Mouse (Mus musculus) embryo, embryonic 11 days (tissue): ENCODE results near the gene Mapkap1.
"Not testable (repeated sequence)": the region's sequence is repeated elsewhere in the genome, so short reads cannot be mapped to it uniquely, and the experiment has no call there.

Experiments used
- DNase-seq: peaks from one replicate; pipeline ENCODE4 v3.0.0-alpha.2; 2015

The Mapkap1 gene

GRCm38 (mm10) chr2:34432887-34433286 lies 26.3 kb downstream of the Mapkap1 start:
- not testable (repeated sequence) for DNase-seq

DNA sequence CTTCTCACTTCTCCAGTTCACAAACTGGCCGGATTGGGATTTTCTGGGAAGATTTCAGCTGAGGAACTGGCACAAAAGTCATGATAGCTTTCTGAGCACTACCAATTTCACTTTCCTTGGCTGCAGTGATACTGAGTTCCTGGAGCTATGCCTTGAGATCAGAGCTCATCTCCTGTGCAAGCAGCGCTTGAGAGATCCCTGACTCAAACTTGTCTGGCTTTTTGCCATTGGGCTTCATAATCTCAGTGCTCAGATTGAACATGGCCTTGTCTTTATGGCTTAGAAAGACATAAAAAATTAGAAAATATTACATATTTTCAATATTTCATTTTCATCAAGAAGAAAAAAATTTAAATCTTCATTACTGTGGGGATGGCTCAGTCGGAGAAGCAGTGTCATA lies 29.8 kb downstream of the Mapkap1 start:
- DNase-seq: no peak

DNA sequence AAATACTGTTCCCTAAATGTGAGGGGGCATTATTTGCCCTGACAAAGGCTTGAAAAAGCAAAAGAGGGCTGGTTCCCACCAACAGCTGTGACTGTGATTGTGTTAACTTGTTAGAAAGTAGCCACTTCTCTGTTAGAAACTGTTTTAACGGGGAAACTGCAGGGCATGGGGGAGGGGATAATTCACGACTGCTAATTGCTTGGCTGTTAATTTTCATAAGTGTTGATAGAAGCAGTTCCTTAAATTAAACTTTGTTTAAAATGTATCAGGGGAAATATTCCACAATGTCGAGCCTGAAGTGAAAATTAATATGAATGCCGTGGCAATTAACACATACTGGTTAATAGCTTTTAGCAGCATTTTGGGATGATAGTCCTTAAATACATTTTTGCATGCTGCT lies 42.2 kb downstream of the Mapkap1 start:
- DNase-seq: no peak

DNA sequence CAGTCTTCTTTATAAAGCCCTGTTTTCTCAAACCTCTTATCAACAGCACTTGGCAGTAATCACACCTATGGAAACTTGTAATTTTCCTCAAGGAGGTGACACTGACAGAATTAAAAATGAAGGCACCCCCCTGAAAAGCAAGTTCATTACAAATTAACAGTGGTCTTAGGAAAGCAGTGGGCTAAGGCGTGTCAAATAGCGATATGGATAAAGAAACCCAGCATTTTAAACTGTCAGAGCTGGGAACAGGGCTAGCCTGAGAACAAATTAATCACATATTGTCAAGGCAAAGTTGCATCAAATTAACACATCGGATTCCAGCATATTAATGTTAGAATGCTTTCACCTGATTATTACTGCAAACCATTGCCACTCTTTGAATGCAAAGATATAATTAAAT lies 55.9 kb downstream of the Mapkap1 start:
- no peak for DNase-seq

- no peak for DNase-seq
Measured at GRCm38 (mm10) chr2:34468559-34469141, 62.1 kb downstream of the Mapkap1 start.

DNA sequence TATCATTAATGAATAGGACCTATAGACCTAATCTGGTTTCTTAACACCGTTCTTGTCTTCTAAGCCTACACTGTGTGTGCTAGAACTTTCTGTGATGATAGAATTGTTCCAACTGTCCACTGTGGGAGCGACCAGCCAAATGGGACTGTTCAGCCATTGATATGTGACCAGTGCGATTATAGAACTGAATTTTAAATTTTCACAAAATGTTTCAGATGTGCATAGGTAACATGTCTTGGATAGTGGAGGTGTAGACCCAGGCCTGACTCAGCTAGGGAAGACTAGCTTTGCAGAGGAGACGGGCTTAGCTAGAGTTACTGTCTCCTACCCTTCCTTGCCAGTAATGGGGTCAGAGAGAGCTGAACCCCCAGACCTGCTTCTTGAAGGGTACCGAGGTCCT lies 62.8 kb downstream of the Mapkap1 start:
- no peak for DNase-seq

DNA sequence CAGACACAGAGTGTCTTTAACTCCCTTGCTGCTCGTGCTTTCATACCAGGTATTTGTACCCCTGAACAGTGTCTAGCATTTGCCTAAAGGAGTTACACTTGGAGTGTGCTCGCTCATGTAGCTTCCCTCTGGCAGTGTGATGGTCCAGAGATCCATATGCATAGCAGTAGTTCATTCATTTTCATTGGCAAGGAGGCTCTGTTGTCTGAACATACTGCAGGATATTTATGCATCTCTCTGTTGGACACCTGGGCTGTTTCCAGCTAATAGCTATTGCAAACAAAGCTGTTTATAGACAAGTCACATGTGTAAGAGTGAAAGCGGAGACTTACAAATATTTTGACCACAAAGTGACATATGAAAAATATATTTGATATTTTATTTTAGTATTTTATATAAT lies 67.2 kb downstream of the Mapkap1 start:
- no peak for DNase-seq

DNA sequence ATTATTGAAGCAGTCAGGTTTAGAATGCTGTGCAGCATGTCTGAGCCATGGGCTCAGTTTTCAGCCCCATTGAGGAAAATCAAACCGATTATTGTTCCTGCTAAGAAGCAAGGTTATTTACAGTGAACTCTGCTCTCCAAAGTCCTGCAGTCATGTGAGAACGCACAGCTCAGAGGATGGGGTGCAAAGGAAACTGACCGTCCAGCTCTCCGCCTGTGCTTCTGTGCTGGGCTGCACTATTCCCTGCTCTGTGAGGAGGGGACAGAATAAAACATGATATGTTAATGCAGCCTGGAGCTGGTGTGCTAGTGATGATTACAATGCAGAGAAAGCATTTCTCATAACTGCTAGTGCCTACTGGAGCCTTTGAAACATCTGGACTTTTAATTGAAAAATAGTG lies 74.8 kb downstream of the Mapkap1 start:
- no peak for DNase-seq

GRCm38 (mm10) chr2:34482102-34482501 lies 75.5 kb downstream of the Mapkap1 start:
- DNase-seq: no peak

DNA sequence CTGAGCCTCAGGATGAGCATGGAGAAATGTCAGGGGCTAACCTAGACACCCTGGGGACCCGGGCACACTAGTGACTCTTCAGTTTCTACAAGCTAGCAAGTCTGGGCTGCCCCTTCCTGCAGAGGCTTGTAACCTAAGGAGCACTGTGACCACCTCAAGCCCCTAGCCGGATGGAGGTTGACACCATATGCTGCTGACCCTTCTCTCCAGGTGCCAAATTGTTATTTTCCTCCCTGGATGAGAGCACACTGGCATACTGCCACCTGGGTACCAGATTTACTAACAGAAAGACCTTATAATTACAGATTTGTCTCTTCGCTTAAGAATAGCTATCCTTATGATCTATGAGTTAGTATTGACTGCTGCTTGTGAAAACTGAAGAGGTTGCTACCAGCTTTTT lies 76.0 kb downstream of the Mapkap1 start:
- no peak for DNase-seq

GRCm38 (mm10) chr2:34487281-34487680 lies 80.7 kb downstream of the Mapkap1 start:
- no peak for DNase-seq

DNA sequence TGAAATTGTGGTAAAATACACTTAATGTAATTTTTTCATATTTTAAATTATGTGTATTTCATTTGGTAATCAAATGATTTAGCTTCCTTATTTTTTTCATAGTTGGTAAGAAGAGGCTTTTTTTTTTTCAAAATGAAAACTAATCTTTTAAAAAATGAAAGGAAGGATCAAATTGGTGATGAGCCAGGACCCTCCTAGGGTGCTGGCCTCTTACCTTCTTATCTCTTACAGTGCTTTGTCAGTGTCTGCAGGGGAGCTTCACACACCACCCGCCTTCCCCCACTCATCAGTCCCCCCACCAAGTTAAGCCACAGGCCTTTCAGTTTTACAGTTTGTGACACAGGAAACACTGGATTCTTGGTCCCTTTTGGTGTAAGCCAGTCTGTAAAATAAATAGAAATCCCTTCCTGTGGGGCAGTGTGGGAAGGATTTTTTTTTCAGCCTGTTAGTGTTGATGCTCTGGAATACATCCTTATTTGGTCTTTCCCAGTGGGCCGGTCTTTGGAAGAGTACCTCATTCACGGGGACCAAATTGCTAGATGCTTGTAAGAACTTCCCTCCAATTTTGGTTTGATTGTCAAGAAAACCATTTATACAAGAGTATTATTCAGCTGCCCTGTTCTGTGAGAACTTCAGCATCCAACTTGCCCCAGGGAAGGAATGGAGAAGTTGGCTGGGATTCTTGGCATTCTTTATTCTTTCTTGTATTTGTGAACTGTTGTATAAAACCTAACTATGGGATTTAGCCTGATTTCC lies 97.6 kb downstream of the Mapkap1 start:
- DNase-seq: peak; percentile 28

DNA sequence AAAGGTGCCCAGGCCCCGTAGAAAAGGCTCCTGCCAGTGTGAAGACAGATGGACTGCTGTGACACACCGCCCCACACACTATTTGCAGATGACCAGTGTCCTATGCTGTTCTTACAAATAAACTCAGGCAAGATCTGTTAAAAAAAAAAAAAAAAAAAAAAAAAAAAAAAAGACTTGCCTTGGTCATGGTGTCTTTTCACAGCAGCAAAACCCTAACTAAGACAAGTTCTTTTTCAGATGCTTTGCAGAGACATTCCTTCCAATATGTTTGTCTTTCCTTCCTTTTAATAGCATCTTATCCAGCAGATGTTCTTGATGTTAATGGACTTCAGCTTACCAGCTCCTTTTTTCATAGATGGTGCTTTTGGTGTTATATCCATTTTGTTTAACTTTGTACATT lies 99.6 kb downstream of the Mapkap1 start:
- not testable (repeated sequence) for DNase-seq

GRCm38 (mm10) chr2:34509856-34510255 lies 103.3 kb downstream of the Mapkap1 start:
- no peak for DNase-seq

DNA sequence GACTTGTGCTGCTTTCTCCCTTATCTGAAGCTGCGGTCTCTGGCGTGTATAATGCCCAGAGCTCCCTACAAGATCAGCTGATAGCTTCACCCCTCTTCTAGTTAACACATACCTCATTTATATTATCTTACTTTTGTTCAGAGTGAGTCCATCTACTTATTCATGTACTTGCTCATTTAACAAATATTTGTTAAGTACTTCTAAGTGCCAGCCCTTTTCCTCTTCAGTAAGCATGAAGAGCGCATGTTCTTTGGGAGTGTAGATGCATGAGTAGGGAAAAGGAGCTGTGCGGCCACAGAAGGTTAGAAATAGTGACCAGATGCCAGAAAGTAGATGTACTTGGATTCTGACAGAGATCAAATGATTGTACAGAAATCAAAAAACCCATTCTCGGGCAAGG lies 108.7 kb downstream of the Mapkap1 start:
- DNase-seq: no peak

GRCm38 (mm10) chr2:34518083-34518482 lies 111.5 kb downstream of the Mapkap1 start:
- no peak for DNase-seq

- DNase-seq: no peak
Measured at GRCm38 (mm10) chr2:34518526-34518925, 112.0 kb downstream of the Mapkap1 start.

DNA sequence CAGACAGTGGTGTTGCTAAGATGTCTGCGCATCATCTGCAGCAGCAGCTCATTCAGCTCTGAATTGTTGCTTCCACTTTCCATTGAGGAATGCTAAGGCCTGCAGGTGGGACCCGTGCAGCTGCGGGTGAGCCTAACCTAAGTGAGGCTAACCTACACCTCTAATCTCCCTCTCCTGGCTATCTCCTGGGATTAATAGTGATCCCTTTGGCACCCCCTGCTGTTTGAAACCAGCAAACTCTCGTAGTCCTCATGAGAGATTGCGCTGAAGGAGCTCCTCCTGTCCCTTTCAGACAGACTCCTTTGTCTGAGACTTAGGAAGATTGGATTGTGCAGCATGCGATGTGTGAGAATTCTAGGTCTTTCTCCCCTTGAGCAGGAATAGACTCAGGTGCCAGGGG lies 113.0 kb downstream of the Mapkap1 start:
- peak; percentile 67 for DNase-seq

- no peak for DNase-seq
Measured at GRCm38 (mm10) chr2:34521384-34521783, 114.8 kb downstream of the Mapkap1 start.

DNA sequence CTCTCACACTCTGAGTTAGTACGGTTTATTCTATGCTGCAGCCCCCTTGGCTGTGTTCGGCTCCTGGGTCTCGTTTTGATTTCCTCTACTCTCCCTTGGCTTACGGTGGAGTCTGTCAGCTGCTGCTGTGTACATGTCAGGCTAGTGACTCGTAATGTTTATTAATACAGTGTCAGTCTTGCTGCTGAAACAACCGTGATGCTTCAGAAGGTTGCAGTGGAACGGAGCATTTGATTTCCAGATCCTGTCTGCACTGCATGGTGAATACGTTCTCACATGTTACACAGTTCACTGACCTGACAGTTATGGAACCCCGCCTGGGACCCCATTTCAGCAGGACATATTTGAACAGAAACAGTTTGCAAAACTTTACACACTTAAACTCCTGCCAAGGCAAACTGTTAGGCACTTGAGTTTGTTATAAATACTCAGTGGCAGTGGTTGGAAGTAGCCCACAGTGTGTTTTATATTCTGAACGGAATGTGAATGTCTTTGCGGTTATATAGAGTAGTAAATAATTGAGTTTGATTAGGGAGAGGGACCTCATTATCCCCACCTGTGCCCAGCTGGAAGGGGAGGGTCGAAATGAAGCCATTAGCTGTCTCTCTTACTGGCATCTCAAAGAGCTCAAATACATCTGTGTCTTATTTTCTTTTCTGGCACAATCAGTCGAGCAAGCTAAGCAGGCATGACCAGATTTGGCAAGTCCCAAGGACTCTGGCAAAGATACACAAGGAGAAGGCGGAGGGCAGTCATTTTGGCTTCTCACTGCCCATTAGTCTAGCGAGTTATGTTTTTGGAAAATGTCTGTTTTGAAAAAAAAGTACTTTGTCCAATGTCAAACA lies 120.2 kb downstream of the Mapkap1 start:
- DNase-seq: peak; percentile 11

DNA sequence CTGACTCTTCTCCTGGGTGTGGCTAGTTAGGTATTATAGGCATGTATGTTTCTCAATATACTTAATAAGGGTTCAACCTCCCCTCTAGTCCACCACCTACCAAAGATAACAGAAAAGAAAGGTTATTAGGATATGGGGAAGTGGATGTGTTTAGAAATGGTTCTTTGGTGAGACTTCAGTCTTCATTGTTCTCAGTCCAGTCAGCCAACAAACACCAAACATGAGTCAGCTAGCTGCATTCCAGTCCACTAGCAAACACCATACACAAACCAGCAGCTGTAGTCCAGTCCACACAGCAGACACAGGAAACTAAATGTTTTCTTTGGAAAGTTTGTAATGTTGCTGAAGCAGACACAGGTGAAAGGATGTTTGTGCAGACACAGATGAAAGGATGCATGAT lies 121.9 kb downstream of the Mapkap1 start:
- no peak for DNase-seq

GRCm38 (mm10) chr2:34530042-34530441 lies 123.5 kb downstream of the Mapkap1 start:
- peak; percentile 42 for DNase-seq

DNA sequence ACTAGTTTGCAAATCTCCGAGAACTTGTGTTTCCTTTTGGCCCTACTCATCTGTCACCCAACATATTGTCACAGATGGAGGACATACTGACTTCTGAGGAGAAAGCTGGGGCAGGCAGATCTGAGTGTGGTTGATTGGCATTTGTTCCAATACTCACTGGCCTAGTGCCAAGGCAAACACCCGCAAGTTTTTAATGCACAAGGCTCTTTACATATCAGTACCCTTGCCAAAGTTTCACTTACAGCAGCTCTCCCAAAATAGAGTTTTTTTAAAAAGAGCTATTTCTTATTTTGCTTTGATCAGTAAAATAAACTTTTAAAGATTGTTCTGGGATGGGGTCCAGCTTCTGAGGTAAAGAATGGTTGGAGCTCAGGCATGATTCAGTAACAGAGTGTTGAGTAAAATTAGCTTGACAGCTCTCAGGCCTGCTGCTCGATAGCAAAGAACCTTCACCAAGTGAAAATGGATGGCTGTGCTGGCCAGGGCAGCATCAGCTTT lies 125.3 kb downstream of the Mapkap1 start:
- DNase-seq: no peak

DNA sequence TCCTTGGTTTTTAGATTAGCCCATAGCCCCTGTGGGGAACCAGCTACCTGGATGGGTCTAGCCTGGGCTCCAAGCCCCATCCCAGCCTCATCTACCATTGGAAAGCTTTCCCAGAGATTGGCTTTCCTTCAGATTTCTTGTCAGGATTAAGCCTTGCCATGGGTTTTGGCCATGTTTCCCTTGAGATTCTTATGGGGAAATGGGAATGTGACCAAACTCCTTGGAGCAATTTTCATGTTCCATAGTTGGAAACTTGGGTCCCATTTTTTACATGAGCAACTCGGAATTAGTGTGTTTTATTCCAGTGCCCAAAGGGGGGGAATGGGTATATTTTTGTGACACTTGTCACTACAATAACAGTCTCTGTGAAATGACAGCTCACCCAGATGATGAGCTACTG lies 125.8 kb downstream of the Mapkap1 start:
- no peak for DNase-seq
